Mouse (Mus musculus) CH12.LX (cell line): ENCODE results near the gene Tnfrsf11a. TPM values are rescaled to one million over a fixed set of nuclear protein-coding genes. Genes with fewer than 3 reads are reported as not detected.

Experiments used
- DNase-seq: peaks from one replicate; pipeline ENCODE4 v3.0.0-alpha.2; 2013; ENCODE audit errors: extremely low read depth
- H3K27ac ChIP-seq: 2 replicates; pipeline ENCODE4 v1.5.1; 2012; ENCODE audit warnings: low read depth, mild to moderate bottlenecking, control low read depth, moderate library complexity; ENCODE audit not compliant: insufficient read depth
- H3K27me3 ChIP-seq: replicated peaks from 2 replicates; pipeline ENCODE3; 2012; ENCODE audit warnings: inconsistent platforms
- H3K36me3 ChIP-seq, 2 experiments: replicated peaks in 1 of 2; 2 replicates each; pipeline versions ENCODE3 to v1.6.1; 2012; ENCODE audit warnings: inconsistent platforms in 1 of 2, low read length in 1 of 2, mild to moderate bottlenecking in 1 of 2, mixed read lengths in 1 of 2, moderate library complexity in 1 of 2; ENCODE audit not compliant: control insufficient read depth in 1 of 2, insufficient read depth in 1 of 2
- H3K4me1 ChIP-seq, 2 experiments: 2 replicates each; pipeline ENCODE4 v1.6.1; 2012; ENCODE audit warnings: inconsistent platforms in 1 of 2, moderate library complexity in 1 of 2; ENCODE audit not compliant: insufficient read depth in 2 of 2, control insufficient read depth in 1 of 2
- H3K4me2 ChIP-seq: 2 replicates; pipeline ENCODE4 v1.6.1; 2012; ENCODE audit warnings: low read depth, mild to moderate bottlenecking, control low read depth; ENCODE audit not compliant: poor library complexity, insufficient read depth, severe bottlenecking
- H3K4me3 ChIP-seq, 3 experiments: fragments of 150-350 bp in 1 of 3; sonication (generic) in 1 of 3; replicated peaks in 1 of 3; 2 replicates each; pipeline versions ENCODE3 to v1.5.1; 2011 to 2012; ENCODE audit warnings: low read depth in 2 of 3, low read length in 2 of 3, mild to moderate bottlenecking in 2 of 3, moderate library complexity in 2 of 3, control low read depth in 1 of 3, improper control_type of control experiment in 1 of 3, inconsistent platforms in 1 of 3, mixed read lengths in 1 of 3; ENCODE audit not compliant: poor library complexity in 1 of 3
- H3K79me2 ChIP-seq: replicated peaks from 2 replicates; pipeline ENCODE4 v1.6.1; 2012; ENCODE audit warnings: mild to moderate bottlenecking, moderate library complexity; ENCODE audit not compliant: control insufficient read depth, poor library complexity, insufficient read depth, severe bottlenecking; ENCODE audit errors: extremely low read depth
- H3K9ac ChIP-seq: 2 replicates; pipeline ENCODE4 v1.6.1; 2012; ENCODE audit warnings: low read depth, mild to moderate bottlenecking, control low read depth, moderate library complexity; ENCODE audit not compliant: insufficient read depth
- H3K9me3 ChIP-seq: replicated peaks from 2 replicates; pipeline ENCODE3; 2012; ENCODE audit warnings: low read length, inconsistent platforms, mixed read lengths
- CHD1 ChIP-seq: IDR thresholded peaks from 2 replicates; pipeline ENCODE4 v1.6.1; 2012; ENCODE audit warnings: low read depth, low read length, improper control_type of control experiment, inconsistent platforms
- E2F4 ChIP-seq: IDR thresholded peaks from 2 replicates; pipeline ENCODE4 v1.6.1; 2011; ENCODE audit warnings: low read depth, low read length, improper control_type of control experiment; ENCODE audit not compliant: insufficient replicate concordance
- ELF1 ChIP-seq: IDR thresholded peaks from 2 replicates; pipeline ENCODE4 v1.6.1; 2014; ENCODE audit warnings: low read depth, mild to moderate bottlenecking, inconsistent platforms, low read length, improper control_type of control experiment
- HCFC1 ChIP-seq: IDR thresholded peaks from 2 replicates; pipeline ENCODE4 v1.6.1; 2012; ENCODE audit warnings: low read depth, mild to moderate bottlenecking, inconsistent platforms, low read length, improper control_type of control experiment
- IRF4 ChIP-seq: IDR thresholded peaks from 2 replicates; pipeline ENCODE4 v1.6.1; 2014; ENCODE audit warnings: low read depth, mild to moderate bottlenecking, inconsistent platforms, low read length, improper control_type of control experiment
- JUND ChIP-seq: conservative IDR thresholded peaks from 2 replicates; pipeline ENCODE4 v1.6.1; 2011; ENCODE audit warnings: low read depth, low read length, improper control_type of control experiment
- MAFK ChIP-seq: IDR thresholded peaks from 2 replicates; pipeline ENCODE4 v1.6.1; 2011; ENCODE audit warnings: low read length, improper control_type of control experiment; ENCODE audit not compliant: insufficient replicate concordance
- MEF2A ChIP-seq: IDR thresholded peaks from 2 replicates; pipeline ENCODE4 v1.6.1; 2014; ENCODE audit warnings: low read depth, mild to moderate bottlenecking, inconsistent platforms, low read length, improper control_type of control experiment, borderline replicate concordance
- MYC ChIP-seq: IDR thresholded peaks from 2 replicates; pipeline ENCODE4 v1.6.1; 2011; ENCODE audit warnings: low read depth, mild to moderate bottlenecking, improper control_type of control experiment, low read length
- NELFE ChIP-seq: IDR thresholded peaks from 2 replicates; pipeline ENCODE4 v1.6.1; 2011; ENCODE audit warnings: low read depth, low read length, improper control_type of control experiment
- NRF1 ChIP-seq: IDR thresholded peaks from 2 replicates; pipeline ENCODE4 v1.6.1; 2014; ENCODE audit warnings: low read depth, mild to moderate bottlenecking, inconsistent platforms, low read length, improper control_type of control experiment, moderate library complexity
- POLR2A ChIP-seq: IDR thresholded peaks from 2 replicates; pipeline ENCODE4 v1.6.1; 2011; ENCODE audit warnings: low read depth, mild to moderate bottlenecking, improper control_type of control experiment, low read length
- RAD21 ChIP-seq: IDR thresholded peaks from 2 replicates; pipeline ENCODE4 v1.6.1; 2011; ENCODE audit warnings: low read depth, mild to moderate bottlenecking, low read length, improper control_type of control experiment, moderate library complexity
- SIN3A ChIP-seq: IDR thresholded peaks from 2 replicates; pipeline ENCODE4 v1.6.1; 2012; ENCODE audit warnings: low read length, improper control_type of control experiment, inconsistent platforms
- TBP ChIP-seq: conservative IDR thresholded peaks from 2 replicates; pipeline ENCODE4 v1.6.1; 2011; ENCODE audit warnings: low read depth, low read length, improper control_type of control experiment
- USF2 ChIP-seq: conservative IDR thresholded peaks from 2 replicates; pipeline ENCODE4 v1.6.1; 2011; ENCODE audit warnings: low read depth, low read length, improper control_type of control experiment
- ZC3H11A ChIP-seq: IDR thresholded peaks from 2 replicates; pipeline ENCODE4 v1.6.1; 2012; ENCODE audit warnings: low read depth, mild to moderate bottlenecking, inconsistent platforms, low read length, improper control_type of control experiment
- ZNF384 ChIP-seq: IDR thresholded peaks from 2 replicates; pipeline ENCODE4 v1.6.1; 2012; ENCODE audit warnings: low read depth, low read length, improper control_type of control experiment, inconsistent platforms
- dilution Hi-C: fragments of 300-500 bp; cut with MboI; formaldehyde crosslinking; loops from 2 replicates; pipeline ENCODE4 v1.14.3; 2020; ENCODE audit warnings: low sequenced_read_pairs; ENCODE audit not compliant: extremely low pct_unique_long_range_greater_than_20kb, extremely low pct_ligation_motif_present
- in situ Hi-C: fragments of 300-500 bp; cut with MboI; formaldehyde crosslinking; loops from 3 replicates; pipeline ENCODE4 v1.14.3; 2019; ENCODE audit warnings: low sequenced_read_pairs, low pct_ligation_motif_present, low pct_unique_long_range_greater_than_20kb, mixed read lengths
- polyA plus RNA-seq: library from polyadenylated mRNA; unstranded; fragments of >175 nt; gene quantifications from 2 replicates; pipeline ENCODE4 v1.2.1, GENCODE M21; 2012; ENCODE audit warnings: low read depth; ENCODE audit not compliant: insufficient read length
- total RNA-seq, 2 experiments: library from RNA; depleted of rRNA; stranded (reverse); fragments of 300-350 nt in 1 of 2; fragments of >200 nt in 1 of 2; gene quantifications; 2 replicates each; pipeline ENCODE4 v1.2.3; 2012 to 2014

The Tnfrsf11a gene
- total and polyA plus RNA-seq, 3 experiments: 0.20 to 2.5 (median 0.28) TPM

DNA sequence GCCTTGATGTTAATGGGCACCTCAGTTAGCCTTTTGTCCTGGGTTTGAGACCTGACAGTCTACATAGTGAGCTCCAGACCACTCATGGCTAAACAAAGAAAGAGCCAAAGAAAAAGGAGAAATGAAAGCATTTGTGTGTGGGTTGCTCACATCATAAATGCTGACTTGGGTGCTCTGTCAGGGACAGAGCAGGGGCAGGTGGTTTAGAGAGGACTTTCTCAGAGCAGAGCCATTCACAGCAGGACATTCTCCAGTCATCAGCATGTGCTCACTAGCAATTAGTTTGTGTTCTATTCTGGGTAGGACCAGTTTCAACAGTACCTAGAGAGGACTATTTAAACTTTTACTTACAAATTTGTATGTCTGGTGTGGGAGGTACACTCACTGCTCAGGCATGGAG is 20.7 kb downstream of the Tnfrsf11a start (continued):
- TF ChIP-seq JUND (no peak), RAD21 (no peak; the same call in 1 of the 2 replicates), POLR2A (no peak), E2F4 (0 out of 2 replicates have a peak, but pooled peaks have one; percentile 25), MYC (peak; percentile 91)

DNA sequence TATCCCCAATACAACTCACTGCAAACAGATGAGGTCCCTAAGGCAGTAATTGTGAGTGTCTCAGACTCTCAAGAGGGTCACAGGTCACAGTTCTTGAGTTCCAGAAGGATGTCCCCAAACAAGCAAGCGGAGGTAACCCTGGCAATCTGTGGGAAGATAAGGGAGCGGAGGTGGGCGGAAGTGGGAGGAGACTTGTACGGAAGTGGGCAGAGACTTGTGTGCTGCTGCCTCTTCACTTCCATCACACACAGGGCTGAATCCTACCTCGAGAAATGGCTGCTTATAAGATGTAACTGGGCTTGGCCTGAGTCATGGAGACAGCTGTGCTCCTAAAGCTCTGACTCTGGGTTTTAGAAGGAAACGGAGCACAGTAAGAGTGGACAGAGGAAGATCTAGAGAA is 22.4 kb downstream of the Tnfrsf11a start:
- Histone ChIP-seq H3K9me3 (no peaks in the 10 kb centered on the region), H3K4me3 (peak overlapping the region in 1 of 3 experiments; percentile 36), H3K4me1 (peaks cover 13 to 65% of the 10 kb centered on the region in 2 experiments), H3K27ac (no peak overlapping the region), H3K4me2 (no peak overlapping the region), H3K27me3 (no peaks in the 10 kb centered on the region)
- dilution Hi-C loops: no loop called here
- TF ChIP-seq ZNF384: no peak
- no peak for TF ChIP-seq TBP
- TF ChIP-seq ELF1: 0 out of 2 replicates have a peak, but pooled peaks have one; percentile 20
- TF ChIP-seq MAFK: no peak
- TF ChIP-seq, all 38 proteins: peak for 1
- H3K9ac ChIP-seq: no peak overlapping the region
- in situ Hi-C loops: no loop called here
- peak; percentile 41 for DNase-seq
- no peaks in the 10 kb centered on the region for H3K79me2 ChIP-seq
- no peaks in the 10 kb centered on the region for H3K36me3 ChIP-seq

DNA sequence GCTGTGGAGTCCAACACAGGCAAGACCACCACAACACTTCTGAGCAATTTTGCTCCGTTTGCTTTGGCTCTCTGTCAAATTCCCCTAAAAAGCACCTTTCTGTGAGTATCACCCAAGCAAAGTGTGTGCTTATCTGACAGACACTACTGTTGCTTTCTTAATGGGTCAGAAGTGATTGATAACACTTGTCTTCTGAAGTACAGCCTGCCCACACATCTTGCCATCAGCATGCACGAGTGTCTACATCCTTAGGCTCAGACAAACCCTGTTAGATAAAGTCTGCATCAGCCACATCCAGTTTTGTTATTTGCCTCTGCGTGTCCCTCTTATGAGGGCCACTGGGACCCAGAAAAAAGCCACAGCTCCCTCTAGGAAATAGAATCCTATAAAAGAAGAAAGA is 23.8 kb downstream of the Tnfrsf11a start:
- in situ Hi-C loops (no loop called here), dilution Hi-C loops (no loop called here)
- no peaks in the 10 kb centered on the region for H3K36me3 ChIP-seq
- H3K4me1 ChIP-seq: peaks cover 13 to 69% of the 10 kb centered on the region in 2 experiments
- no peak for TF ChIP-seq NELFE
- TF ChIP-seq MEF2A: no peak
- TF ChIP-seq NRF1: no peak
- no peak for TF ChIP-seq SIN3A
- no peak for TF ChIP-seq IRF4
- TF ChIP-seq E2F4: no peak
- no peak for TF ChIP-seq CHD1
- no peak for TF ChIP-seq USF2
- TF ChIP-seq HCFC1: no peak
- TF ChIP-seq ZC3H11A: no peak
- H3K27me3 ChIP-seq: no peaks in the 10 kb centered on the region
- DNase-seq: no peak
- H3K27ac ChIP-seq: no peak overlapping the region
- H3K79me2 ChIP-seq: no peaks in the 10 kb centered on the region
- no peak overlapping the region for H3K4me2 ChIP-seq
- no peaks in the 10 kb centered on the region for H3K9me3 ChIP-seq
- no peak overlapping the region for H3K9ac ChIP-seq
- no peak overlapping the region for H3K4me3 ChIP-seq
